Mouse (Mus musculus): ENCODE results near the gene Atp5h.
"Not testable (repeated sequence)": the region's sequence is repeated elsewhere in the genome, so short reads cannot be mapped to it uniquely, and the experiment has no call there.

- TF ChIP-seq GATA1, TAL1 (IDR thresholded peaks at IDR 0.05; ENCODE audit: low read length): not testable (repeated sequence)
Observed at GRCm38 (mm10) chr11:115454822-115455221, 35.1 kb upstream of the Atp5h start.

Data from erythroblast, embryonic 14.5 days (primary cell).